Mouse (Mus musculus): ENCODE data around the gene Cox8b.

GRCm38 (mm10) chr7:140905642-140906081, 5.4 kb upstream of the Cox8b start:
- TF ChIP-seq GATA1 (IDR thresholded peaks at IDR 0.05; ENCODE audit: low read length) (no peak), TAL1 (IDR thresholded peaks at IDR 0.05; ENCODE audit: low read length) (no peak)

Measured in erythroblast, embryonic 14.5 days (primary cell).